Mouse (Mus musculus): ENCODE data around the gene Kctd21.

DNA sequence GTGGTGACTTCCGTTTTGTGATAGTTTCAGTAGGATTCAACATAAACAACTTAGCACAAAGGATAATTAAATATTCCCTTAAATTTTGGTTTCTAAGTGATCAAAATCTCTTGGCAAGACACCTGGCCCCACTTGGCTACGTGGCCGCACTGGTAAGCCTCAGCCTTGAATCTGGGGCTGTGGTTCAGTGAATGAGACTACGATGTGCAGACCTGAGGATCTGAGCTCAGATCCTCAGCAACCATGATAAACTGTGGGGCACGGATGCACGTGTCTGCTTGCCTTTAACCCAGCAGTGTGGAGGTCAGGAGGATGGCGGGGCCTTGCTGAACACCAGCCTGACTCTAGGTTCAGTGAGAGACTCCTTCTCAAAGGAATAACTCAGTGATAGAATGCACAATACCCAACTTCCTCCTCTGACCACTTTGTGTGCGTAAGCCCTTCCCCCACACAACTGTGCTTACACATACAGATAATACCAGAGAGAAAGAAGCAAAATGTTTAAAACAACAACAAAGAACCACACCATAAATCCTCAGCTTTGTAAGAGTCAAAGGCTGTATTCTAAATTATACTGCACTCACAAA is 55.5 kb downstream of the Kctd21 start:
- no peak for TF ChIP-seq CTCF (IDR thresholded peaks at IDR 0.05)
- TF ChIP-seq EP300 (IDR thresholded peaks at IDR 0.05; ENCODE audit: insufficient read depth, low read depth, low read length), result no peak
- TF ChIP-seq POLR2A (IDR thresholded peaks at IDR 0.05; ENCODE audit: insufficient read depth, low read depth, low read length), result no peak
